Mouse (Mus musculus) hindbrain, embryonic 11.5 days (tissue): ENCODE results near the gene Ldlr. TPM values are rescaled to one million over a fixed set of nuclear protein-coding genes. Genes with fewer than 3 reads are reported as not detected.

Experiments used
- ATAC-seq: fragments of 200-750 bp; cut with Nextera tagmentation; 2 replicates; pipeline ENCODE4 v1.8.0; 2017; ENCODE audit warnings: mild to moderate bottlenecking, moderate TSS enrichment, moderate library complexity; ENCODE audit not compliant: low FRiP score
- DNase-seq: peaks from one replicate; pipeline ENCODE4 v3.0.0-alpha.2; 2015; ENCODE audit warnings: low spot score
- H3K27ac ChIP-seq: fragments of 300-500 bp; sonication (generic); 2 replicates; pipeline ENCODE4 v1.5.1; 2014; ENCODE audit warnings: mild to moderate bottlenecking, low read depth, low read length
- H3K27me3 ChIP-seq: fragments of 300-500 bp; sonication (generic); 2 replicates; pipeline ENCODE4 v1.6.1; 2014; ENCODE audit warnings: mild to moderate bottlenecking, low read length, moderate library complexity, mixed read lengths; ENCODE audit not compliant: control insufficient read depth, insufficient read depth
- H3K36me3 ChIP-seq: fragments of 300-500 bp; sonication (generic); 2 replicates; pipeline ENCODE4 v1.6.1; 2014; ENCODE audit warnings: mild to moderate bottlenecking, low read length, moderate library complexity, mixed read lengths; ENCODE audit not compliant: control insufficient read depth, insufficient read depth
- H3K4me1 ChIP-seq: fragments of 300-500 bp; sonication (generic); replicated peaks from 2 replicates; pipeline ENCODE4 v1.6.1; 2014; ENCODE audit warnings: low read length, mixed read lengths; ENCODE audit not compliant: control insufficient read depth, insufficient read depth
- H3K4me2 ChIP-seq: fragments of 300-500 bp; sonication (generic); replicated peaks from 2 replicates; pipeline ENCODE4 v1.6.1; 2014; ENCODE audit warnings: mild to moderate bottlenecking, low read depth, low read length
- H3K4me3 ChIP-seq: fragments of 300-500 bp; sonication (generic); 2 replicates; pipeline ENCODE4 v1.5.1; 2014; ENCODE audit warnings: low read depth, low read length
- H3K9ac ChIP-seq: fragments of 300-500 bp; sonication (generic); 2 replicates; pipeline ENCODE4 v1.6.1; 2014; ENCODE audit warnings: low read depth, low read length
- H3K9me3 ChIP-seq: fragments of 300-500 bp; sonication (generic); 2 replicates; pipeline ENCODE4 v1.6.1; 2016; ENCODE audit warnings: low read length; ENCODE audit not compliant: control insufficient read depth
- WGBS: fragments of 180-500 bp; shearing (Covaris S2); extraction: QIAGEN DNeasy Blood & Tissue Kit; methylation state at CpG from one replicate; pipeline ENCODE4 v1.1.7; 2014; 5-methylcytosine and 5-hydroxymethylcytosine counted together
- polyA plus RNA-seq: library from polyadenylated mRNA; unstranded; fragments of >200 nt; fragmentation: Nextera tagmentation; extraction: Ambion mirVana; gene quantifications from 2 replicates; pipeline ENCODE4 v1.2.1, GENCODE M21; 2014

Ldlr gene
- polyA plus RNA-seq = 17.9 and 22.0 TPM in 2 replicates

DNA sequence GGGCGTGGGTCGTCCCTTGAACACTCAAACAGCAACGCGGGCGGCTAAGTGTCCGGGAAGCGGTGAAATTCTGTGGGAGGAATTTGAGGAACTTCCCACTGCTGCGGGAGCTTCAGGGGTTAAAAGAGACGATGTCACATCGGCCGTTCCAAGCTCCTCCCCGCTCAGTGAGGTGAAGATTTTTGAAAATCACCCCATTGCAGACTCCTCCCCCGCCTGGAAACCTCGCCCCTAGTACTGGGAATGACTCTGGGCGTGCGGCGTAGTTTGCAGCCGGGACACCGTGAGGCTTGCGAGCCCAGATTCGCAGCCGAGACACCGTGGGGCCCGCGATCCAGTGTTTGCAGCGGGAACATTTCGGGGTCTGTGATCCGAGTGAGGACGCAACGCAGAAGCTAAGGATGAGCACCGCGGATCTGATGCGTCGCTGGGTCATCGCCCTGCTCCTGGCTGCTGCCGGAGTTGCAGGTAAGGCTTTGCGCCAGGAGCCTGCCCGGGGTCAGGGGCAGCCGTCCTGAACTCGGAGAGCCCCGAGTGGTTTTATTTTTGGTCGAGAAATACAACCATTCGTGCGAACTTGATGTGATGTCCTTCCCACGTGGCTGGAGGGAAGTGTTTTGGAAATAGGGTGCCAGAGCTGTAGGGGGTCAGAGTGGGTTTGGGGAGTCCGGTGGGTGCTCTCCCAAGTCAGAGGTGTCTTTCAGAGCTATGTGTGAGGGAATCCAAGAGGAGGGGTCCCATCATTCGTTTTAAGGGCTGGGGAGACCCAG lies at the start of gene Ldlr:
TSS of gene Ldlr (plus strand) at position 107 of the 770 bp plus-strand sequence.
- Histone ChIP-seq H3K4me2 (peak within 1 kb of the TSS; percentile 62), H3K27me3 (no peaks in the 10 kb centered on the region), H3K9ac (peak within 1 kb of the TSS; percentile 50), H3K27ac (peak within 1 kb of the TSS; percentile 77), H3K4me3 (peak within 1 kb of the TSS; percentile 48), H3K9me3 (no peaks in the 10 kb centered on the region), H3K36me3 (0 out of 2 replicates have a peak, but pooled peaks cover 3% of the 10 kb centered on the region), H3K4me1 (peaks cover 4% of the 10 kb centered on the region)
- WGBS = under 1% methylated on average over 47 of the region's 47 CpGs
- DNase-seq (peak; percentile 88), ATAC-seq (peak; percentile 85)

DNA sequence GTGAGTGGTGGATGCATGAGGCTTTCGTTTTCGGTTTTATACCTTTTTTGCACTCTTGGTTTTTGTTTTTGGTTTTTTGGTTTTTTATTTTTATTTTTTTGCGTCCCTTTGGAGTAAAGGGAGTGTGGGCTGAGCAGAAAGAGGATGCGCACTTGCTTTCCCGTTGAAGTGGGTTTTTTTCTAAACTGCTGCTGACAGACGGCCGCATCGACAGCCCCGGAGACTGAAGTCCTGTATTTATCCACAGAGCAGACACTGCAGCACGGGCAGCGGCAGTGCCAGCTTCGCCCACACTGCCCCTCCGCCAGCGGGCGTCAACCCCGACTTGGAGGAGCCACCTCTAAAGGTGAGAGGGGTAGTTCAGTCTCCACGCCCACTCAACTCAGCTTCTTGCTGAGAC lies 45.6 kb upstream of the Ldlr start:
- DNase-seq (no peak), ATAC-seq (no peak)
- H3K27ac ChIP-seq = no peak overlapping the region
- no peak overlapping the region for H3K4me2 ChIP-seq
- WGBS = 96% methylated on average over 17 of the region's 17 CpGs
- H3K36me3 ChIP-seq = peaks cover 51% of the 10 kb centered on the region
- H3K4me1 ChIP-seq = no peaks in the 10 kb centered on the region
- no peaks in the 10 kb centered on the region for H3K9me3 ChIP-seq
- H3K27me3 ChIP-seq = no peaks in the 10 kb centered on the region
- H3K4me3 ChIP-seq = no peak overlapping the region
- H3K9ac ChIP-seq = no peak overlapping the region

DNA sequence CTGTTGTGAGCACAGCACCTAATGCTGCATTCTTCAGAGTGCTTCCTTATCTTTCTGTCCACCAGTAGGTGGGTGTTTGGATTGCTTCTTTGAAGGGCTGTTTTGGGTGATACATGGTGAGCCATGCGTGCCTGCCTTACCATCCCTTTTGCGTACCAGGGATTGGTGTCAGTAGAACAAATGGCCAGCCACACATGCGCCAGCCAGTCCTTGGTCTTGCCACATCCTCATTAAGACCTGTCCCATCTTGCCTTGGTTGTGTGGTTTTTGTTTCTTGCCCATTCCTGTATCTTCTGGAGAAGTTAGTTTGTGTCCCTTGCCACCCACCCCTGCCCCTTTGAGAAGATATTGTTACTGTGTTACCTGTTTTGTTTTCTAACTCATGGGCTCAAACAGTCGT lies 42.8 kb upstream of the Ldlr start:
- Histone ChIP-seq H3K9ac (no peak overlapping the region), H3K27ac (no peak overlapping the region), H3K9me3 (no peaks in the 10 kb centered on the region), H3K4me1 (no peaks in the 10 kb centered on the region), H3K27me3 (no peaks in the 10 kb centered on the region), H3K36me3 (peaks cover 40% of the 10 kb centered on the region), H3K4me3 (no peak overlapping the region), H3K4me2 (no peak overlapping the region)
- ATAC-seq (no peak), DNase-seq (no peak)
- 91% methylated on average over 4 of the region's 4 CpGs for WGBS

DNA sequence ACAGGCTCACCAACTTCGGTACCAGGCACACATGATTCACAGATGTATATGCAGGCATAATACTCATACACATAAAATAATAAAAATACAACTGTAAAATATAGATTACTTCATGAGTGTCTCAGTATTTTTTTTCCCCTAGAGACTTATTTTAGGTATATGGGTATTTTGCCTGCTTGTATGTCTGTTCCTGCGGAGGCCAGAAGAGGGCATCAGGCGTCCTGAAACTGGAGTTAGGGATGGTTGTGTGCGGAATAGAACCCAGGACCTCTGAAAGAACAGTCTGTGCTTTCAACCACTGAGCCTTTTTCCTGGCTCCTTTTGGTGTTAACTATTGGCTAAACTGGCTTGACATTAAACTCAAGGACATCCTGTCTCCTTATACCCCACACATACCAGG lies 40.5 kb upstream of the Ldlr start:
- H3K9ac ChIP-seq = no peak overlapping the region
- H3K4me2 ChIP-seq = no peak overlapping the region
- H3K9me3 ChIP-seq = no peaks in the 10 kb centered on the region
- H3K4me3 ChIP-seq = no peak overlapping the region
- peaks cover 37% of the 10 kb centered on the region for H3K36me3 ChIP-seq
- ATAC-seq (no peak), DNase-seq (no peak)
- no peak overlapping the region for H3K27ac ChIP-seq
- WGBS = 86% methylated on average over 4 of the region's 4 CpGs
- no peaks in the 10 kb centered on the region for H3K27me3 ChIP-seq
- H3K4me1 ChIP-seq = no peaks in the 10 kb centered on the region

DNA sequence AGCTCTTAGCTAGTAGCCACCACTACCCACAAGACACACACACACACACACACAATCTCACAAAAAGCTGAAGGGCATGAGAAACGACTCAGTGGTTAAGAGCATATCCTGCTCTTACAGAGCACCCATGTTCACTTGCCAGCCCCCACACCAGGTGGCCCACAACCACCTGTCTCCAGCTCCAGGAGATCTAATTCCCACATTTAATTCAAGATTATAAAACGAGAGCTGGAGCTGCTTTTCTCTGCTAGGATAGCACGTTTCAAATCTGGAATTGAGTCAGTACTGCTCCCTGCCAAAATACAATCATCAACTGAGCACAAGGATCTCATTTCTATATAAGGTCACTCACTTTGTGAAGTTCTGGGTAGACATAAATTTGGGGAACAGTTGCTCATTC lies 39.4 kb upstream of the Ldlr start:
- ATAC-seq = no peak
- DNase-seq = no peak
- no peaks in the 10 kb centered on the region for H3K4me1 ChIP-seq
- no peak overlapping the region for H3K27ac ChIP-seq
- no peaks in the 10 kb centered on the region for H3K27me3 ChIP-seq
- H3K4me3 ChIP-seq = no peak overlapping the region
- H3K9me3 ChIP-seq = no peaks in the 10 kb centered on the region
- WGBS = 87% methylated on average over 3 of the region's 3 CpGs
- H3K36me3 ChIP-seq = peaks cover 26% of the 10 kb centered on the region
- H3K4me2 ChIP-seq = no peak overlapping the region
- no peak overlapping the region for H3K9ac ChIP-seq

DNA sequence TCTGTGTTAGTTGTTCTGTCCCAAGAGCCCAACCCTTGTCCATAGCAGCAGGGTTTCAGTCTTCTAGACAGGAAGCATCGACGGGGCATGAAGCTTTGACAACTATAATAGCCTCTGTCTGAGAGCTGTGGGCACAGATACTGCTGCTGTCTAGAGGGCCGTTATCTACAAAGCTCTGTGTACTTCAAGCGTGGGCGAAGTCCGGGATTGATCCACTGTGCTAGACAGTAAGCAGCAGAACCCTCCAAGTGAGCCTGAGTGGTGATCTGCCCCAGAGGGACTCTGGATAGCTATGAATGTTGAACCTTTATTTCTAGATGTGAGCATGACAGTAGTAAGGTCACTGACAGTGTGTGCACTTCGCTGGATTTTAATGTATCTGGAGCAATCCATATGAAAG lies 34.7 kb upstream of the Ldlr start:
- 90% methylated on average over 7 of the region's 7 CpGs for WGBS
- ATAC-seq = no peak
- no peak for DNase-seq
- Histone ChIP-seq H3K4me1 (no peaks in the 10 kb centered on the region), H3K9me3 (no peaks in the 10 kb centered on the region), H3K4me3 (no peak overlapping the region), H3K36me3 (peaks cover 28% of the 10 kb centered on the region), H3K4me2 (no peak overlapping the region), H3K27ac (no peak overlapping the region), H3K9ac (no peak overlapping the region), H3K27me3 (no peaks in the 10 kb centered on the region)

DNA sequence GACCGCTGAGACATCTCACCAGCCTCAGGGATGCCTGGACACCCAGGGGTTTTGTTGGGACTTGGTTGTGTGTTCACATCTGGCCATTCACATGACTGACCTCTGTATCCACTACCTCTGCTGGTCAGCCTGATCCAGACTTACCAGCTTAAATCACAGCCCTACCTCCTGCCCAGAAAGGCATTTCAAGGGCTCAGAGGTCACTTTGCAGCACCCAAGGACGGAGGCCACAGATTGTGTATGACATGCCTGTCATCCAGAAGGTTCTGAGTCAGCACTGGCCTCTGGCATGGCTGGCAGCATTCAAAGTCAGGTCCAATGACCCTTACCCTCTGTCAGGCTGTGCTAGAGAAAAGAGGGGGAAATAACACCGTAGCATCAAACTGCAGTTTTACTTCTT lies 33.3 kb upstream of the Ldlr start:
- ATAC-seq = no peak

DNA sequence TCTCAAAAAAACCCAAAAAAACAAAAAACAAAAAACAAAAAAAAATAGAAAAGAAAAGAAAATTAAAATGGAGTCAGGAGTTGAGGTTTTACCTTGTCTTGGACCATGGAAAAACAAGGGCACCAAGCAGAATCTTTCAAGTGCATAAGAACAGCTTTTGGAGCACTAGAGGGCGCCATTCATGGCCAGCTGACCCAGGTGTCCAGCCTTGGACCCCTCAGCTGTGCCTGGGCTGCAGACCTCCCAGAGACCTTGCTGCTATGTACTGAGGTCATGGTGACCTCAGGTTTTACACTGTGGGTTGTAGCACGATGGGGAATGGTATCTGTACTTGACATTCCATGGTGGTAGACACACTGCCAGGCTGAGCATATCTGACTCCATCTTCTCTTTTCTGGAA lies 31.4 kb upstream of the Ldlr start:
- Histone ChIP-seq H3K27ac (no peak overlapping the region), H3K4me1 (no peaks in the 10 kb centered on the region), H3K4me2 (no peak overlapping the region), H3K9ac (no peak overlapping the region), H3K9me3 (no peaks in the 10 kb centered on the region), H3K27me3 (no peaks in the 10 kb centered on the region), H3K36me3 (peaks cover 15% of the 10 kb centered on the region; the same call in 1 of the 2 replicates), H3K4me3 (no peak overlapping the region)
- DNase-seq (peak; percentile 58), ATAC-seq (no peak)
- WGBS = 52% methylated on average over 2 of the region's 2 CpGs

More for the DNA sequence above, 33.3 kb upstream of the Ldlr start:
- H3K9ac ChIP-seq = no peak overlapping the region
- H3K36me3 ChIP-seq = peaks cover 26% of the 10 kb centered on the region
- H3K4me3 ChIP-seq = no peak overlapping the region
- no peaks in the 10 kb centered on the region for H3K4me1 ChIP-seq
- no peaks in the 10 kb centered on the region for H3K27me3 ChIP-seq
- H3K27ac ChIP-seq = no peak overlapping the region
- DNase-seq = no peak
- no peaks in the 10 kb centered on the region for H3K9me3 ChIP-seq
- 97% methylated on average over 3 of the region's 3 CpGs for WGBS
- no peak overlapping the region for H3K4me2 ChIP-seq

DNA sequence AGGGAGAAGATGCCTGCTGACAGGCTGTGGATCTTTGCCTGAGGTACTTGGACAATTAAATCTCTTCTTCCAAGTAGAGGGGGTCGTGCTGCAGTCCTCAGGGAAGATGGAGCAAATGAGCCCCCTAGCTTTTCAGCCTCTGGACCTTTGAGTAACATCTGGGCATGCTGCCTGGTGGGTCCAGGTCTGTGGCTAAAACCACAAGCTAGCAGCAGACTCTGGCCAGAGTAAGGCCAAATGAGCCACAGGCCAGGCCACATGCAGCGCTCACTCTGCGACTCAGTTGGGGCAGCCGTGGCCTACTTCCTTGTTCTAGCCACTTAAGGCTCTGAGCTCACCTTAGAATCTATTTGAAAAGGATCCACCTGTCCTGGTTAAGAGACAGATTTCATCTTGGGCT lies 30.8 kb upstream of the Ldlr start:
- H3K9ac ChIP-seq = no peak overlapping the region
- no peaks in the 10 kb centered on the region for H3K27me3 ChIP-seq
- DNase-seq (no peak), ATAC-seq (no peak)
- no peak overlapping the region for H3K4me2 ChIP-seq
- H3K36me3 ChIP-seq = 0 out of 2 replicates have a peak, but pooled peaks cover 8% of the 10 kb centered on the region
- WGBS = 97% methylated on average over 4 of the region's 4 CpGs
- H3K4me3 ChIP-seq = no peak overlapping the region
- H3K4me1 ChIP-seq = no peaks in the 10 kb centered on the region
- no peaks in the 10 kb centered on the region for H3K9me3 ChIP-seq
- H3K27ac ChIP-seq = no peak overlapping the region
